Comparison of ENCODE assay signal across 19 mouse cellular contexts in the genomic region with DNA sequence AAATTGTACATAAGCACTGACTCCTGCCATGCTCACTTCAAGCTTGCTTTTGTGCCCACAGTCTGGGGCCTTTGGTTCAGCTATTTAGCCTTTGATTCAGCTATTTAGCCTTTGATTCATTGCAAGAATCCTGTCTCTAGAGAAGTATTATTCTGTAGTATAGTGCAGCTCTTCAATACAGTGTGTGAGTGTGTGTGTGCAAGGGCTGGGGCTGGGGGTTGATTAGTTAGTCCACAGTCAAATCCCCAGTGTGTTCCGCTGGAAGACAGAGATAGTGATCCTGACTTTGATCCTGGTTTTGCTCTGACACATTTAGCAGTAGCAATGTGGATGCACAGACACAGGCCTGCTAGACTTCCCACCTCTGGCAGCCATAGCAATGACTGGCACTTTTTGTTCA.
A peak's percentile ranks its signal among the peaks of the same experiment; 100 is the strongest.
DNase-seq lines count a peak whose midpoint lies in the region; ATAC-seq and TF ChIP-seq lines count a peak whose summit lies in the region.
"Had no signal": no experiment of that assay in that cellular context is flagged by ENCODE, and none has a peak within 500 bp of the region (broad histone marks: within the 10 kb centered on the region; RNA-seq: fewer than 3 reads in every experiment).

No protein-coding gene starts in this region.

- no peaks in the 10 kb centered on the region for H3K36me3 ChIP-seq in hindbrain, embryonic 13.5 days
- no peaks in the 10 kb centered on the region for H3K36me3 ChIP-seq in hindbrain, embryonic 11.5 days (ENCODE audit: control insufficient read depth, insufficient read depth, low read length)
- no peaks in the 10 kb centered on the region for H3K36me3 ChIP-seq in neural tube, embryonic 11.5 days (ENCODE audit: control insufficient read depth, insufficient read depth, low read length)
- H3K36me3 ChIP-seq in midbrain, postnatal 0 days (ENCODE audit: insufficient read depth, low read length) = no peaks in the 10 kb centered on the region
- H3K36me3 ChIP-seq: embryonic facial prominence, embryonic 10.5 days; limb, embryonic 13.5 days; liver, embryonic 13.5 days had no signal

- 71% methylated on average over 1 of the region's 1 CpGs for WGBS in hindbrain, embryonic 13.5 days
- 83% methylated on average over 1 of the region's 1 CpGs for WGBS in hindbrain, embryonic 11.5 days
- WGBS in neural tube, embryonic 11.5 days = 89% methylated on average over 1 of the region's 1 CpGs
- WGBS in midbrain, postnatal 0 days = 33% methylated on average over 1 of the region's 1 CpGs

- H3K9ac ChIP-seq in hindbrain, embryonic 13.5 days = no peak overlapping the region
- no peak overlapping the region for H3K9ac ChIP-seq in hindbrain, embryonic 11.5 days (ENCODE audit: low read depth, low read length)
- no peak overlapping the region for H3K9ac ChIP-seq in neural tube, embryonic 11.5 days (ENCODE audit: low read length)
- no peak overlapping the region for H3K9ac ChIP-seq in midbrain, postnatal 0 days (replicated peaks; ENCODE audit: low read length, poor library complexity, severe bottlenecking)
- H3K9ac ChIP-seq: limb, embryonic 13.5 days; liver, embryonic 13.5 days had no signal

- no peak for ATAC-seq in hindbrain, embryonic 13.5 days (ENCODE audit: low FRiP score)
- no peak for ATAC-seq in hindbrain, embryonic 11.5 days (ENCODE audit: low FRiP score)
- ATAC-seq in neural tube, embryonic 11.5 days (ENCODE audit: insufficient read depth, low FRiP score, low TSS enrichment) = no peak
- ATAC-seq in midbrain, postnatal 0 days (ENCODE audit: low FRiP score) = no peak
- ATAC-seq: intestine, postnatal 0 days had no signal

- H3K27ac ChIP-seq in hindbrain, embryonic 13.5 days = 0 out of 2 replicates have a peak overlapping the region, but pooled peaks have one; percentile 13
- H3K27ac ChIP-seq in hindbrain, embryonic 11.5 days (ENCODE audit: low read depth, low read length) = no peak overlapping the region
- no peak overlapping the region for H3K27ac ChIP-seq in neural tube, embryonic 11.5 days (ENCODE audit: low read depth, low read length)
- peak overlapping the region; percentile 32 for H3K27ac ChIP-seq in midbrain, postnatal 0 days (ENCODE audit: low read depth, low read length)
- H3K27ac ChIP-seq in gastrocnemius, adult 2 months = no peak overlapping the region
- H3K27ac ChIP-seq: embryonic facial prominence, embryonic 10.5 days; limb, embryonic 13.5 days; liver, embryonic 13.5 days; stomach, postnatal 0 days had no signal

- 0 out of 2 replicates have a peak, but pooled peaks cover 4% of the 10 kb centered on the region for H3K4me1 ChIP-seq in hindbrain, embryonic 13.5 days (replicated peaks)
- no peaks in the 10 kb centered on the region for H3K4me1 ChIP-seq in hindbrain, embryonic 11.5 days (replicated peaks; ENCODE audit: control insufficient read depth, insufficient read depth, low read length)
- no peaks in the 10 kb centered on the region for H3K4me1 ChIP-seq in neural tube, embryonic 11.5 days (ENCODE audit: control insufficient read depth, insufficient read depth, low read length)
- peaks cover 4% of the 10 kb centered on the region; the same call in 1 of the 2 replicates for H3K4me1 ChIP-seq in midbrain, postnatal 0 days (ENCODE audit: insufficient read depth, low read length)
- H3K4me1 ChIP-seq: limb, embryonic 13.5 days; liver, embryonic 13.5 days; megakaryocyte, embryonic 14.5 days had no signal

- H3K4me3 ChIP-seq in hindbrain, embryonic 13.5 days = no peak overlapping the region
- no peak overlapping the region for H3K4me3 ChIP-seq in hindbrain, embryonic 11.5 days (ENCODE audit: low read depth, low read length)
- H3K4me3 ChIP-seq in neural tube, embryonic 11.5 days (ENCODE audit: low read depth, low read length) = no peak overlapping the region
- H3K4me3 ChIP-seq in midbrain, postnatal 0 days (ENCODE audit: low read depth, low read length) = no peak overlapping the region
- H3K4me3 ChIP-seq in gastrocnemius, adult 2 months = no peak overlapping the region
- H3K4me3 ChIP-seq: embryonic facial prominence, embryonic 10.5 days; limb, embryonic 13.5 days; liver, embryonic 13.5 days; megakaryocyte, embryonic 14.5 days had no signal

- TF ChIP-seq CTCF in midbrain, postnatal 0 days (IDR thresholded peaks at IDR 0.05) = no peak
- TF ChIP-seq CTCF in gastrocnemius, adult 2 months (IDR thresholded peaks at IDR 0.05) = no peak

- no peaks in the 10 kb centered on the region for H3K27me3 ChIP-seq in hindbrain, embryonic 13.5 days
- H3K27me3 ChIP-seq in hindbrain, embryonic 11.5 days (ENCODE audit: control insufficient read depth, insufficient read depth, low read length) = no peaks in the 10 kb centered on the region
- H3K27me3 ChIP-seq in neural tube, embryonic 11.5 days (ENCODE audit: control insufficient read depth, insufficient read depth, low read length) = no peaks in the 10 kb centered on the region
- H3K27me3 ChIP-seq in midbrain, postnatal 0 days (ENCODE audit: insufficient read depth, low read length) = no peaks in the 10 kb centered on the region
- H3K27me3 ChIP-seq: limb, embryonic 13.5 days; liver, embryonic 13.5 days; megakaryocyte, embryonic 14.5 days had no signal

- no peaks in the 10 kb centered on the region for H3K9me3 ChIP-seq in hindbrain, embryonic 13.5 days
- H3K9me3 ChIP-seq in hindbrain, embryonic 11.5 days (ENCODE audit: control insufficient read depth, low read length) = no peaks in the 10 kb centered on the region
- no peaks in the 10 kb centered on the region for H3K9me3 ChIP-seq in neural tube, embryonic 11.5 days (ENCODE audit: control insufficient read depth, low read length)
- H3K9me3 ChIP-seq in midbrain, postnatal 0 days (ENCODE audit: low read length) = no peaks in the 10 kb centered on the region
- H3K9me3 ChIP-seq: embryonic facial prominence, embryonic 10.5 days; limb, embryonic 13.5 days; liver, embryonic 13.5 days; megakaryocyte, embryonic 14.5 days had no signal

- no peak for DNase-seq in hindbrain, embryonic 11.5 days (ENCODE audit: low spot score)
- DNase-seq in neural tube, embryonic 11.5 days (ENCODE audit: low spot score) = peak; percentile 10
- DNase-seq in neural tube, embryonic 10.5 days (ENCODE audit: extremely low spot score, low spot score) = no peak
- DNase-seq in midbrain, postnatal 0 days (ENCODE audit: low spot score) = no peak
- no peak for DNase-seq in gastrocnemius, adult 2 months
- DNase-seq in cerebellum, postnatal 36 days = no peak
- DNase-seq: adrenal gland, postnatal 25 days; cerebellum, adult 11 months; cerebellum, adult 9-11 months; gastrocnemius, postnatal 36 days; kidney, postnatal 25 days; liver, embryonic 13.5 days; lung, adult 2 months had no signal

- no peak overlapping the region for H3K4me2 ChIP-seq in hindbrain, embryonic 13.5 days
- H3K4me2 ChIP-seq in hindbrain, embryonic 11.5 days (replicated peaks; ENCODE audit: low read depth, low read length) = no peak overlapping the region
- H3K4me2 ChIP-seq in neural tube, embryonic 11.5 days (ENCODE audit: low read depth) = no peak overlapping the region
- H3K4me2 ChIP-seq in midbrain, postnatal 0 days (ENCODE audit: low read depth, low read length, poor library complexity, severe bottlenecking) = no peak overlapping the region
- H3K4me2 ChIP-seq: limb, embryonic 13.5 days; liver, embryonic 13.5 days had no signal

- intact Hi-C loops in gastrocnemius, adult 2 months (cut with DNase I) = no loop called here

Comparison
In these comparisons a context has a peak if more than half of its experiments do, and no peak if none do; other contexts are left out.
1. H3K27ac ChIP-seq: peak in hindbrain, embryonic 13.5 days (single experiment) and midbrain, postnatal 0 days (single experiment); none in hindbrain, embryonic 11.5 days (single experiment), neural tube, embryonic 11.5 days (single experiment) and gastrocnemius, adult 2 months (single experiment).